Mouse (Mus musculus) olfactory bulb, adult 2 months (tissue): ENCODE results near the gene Gstp1.

Source experiments
- CTCF ChIP-seq: fragments of 200-500 bp; IDR thresholded peaks from 2 replicates; pipeline ENCODE4 v1.5.1; 2012; ENCODE audit warnings: low read depth, mild to moderate bottlenecking, low read length, moderate library complexity; ENCODE audit not compliant: insufficient read depth
- POLR2A ChIP-seq: fragments of 200-500 bp; IDR thresholded peaks from 2 replicates; pipeline ENCODE4 v1.6.1; 2012; ENCODE audit warnings: mild to moderate bottlenecking, low read depth, low read length, moderate library complexity; ENCODE audit not compliant: insufficient read depth

GRCm38 (mm10) chr19:3991562-3991961 is 46.2 kb downstream of the Gstp1 start:
- no peak for TF ChIP-seq POLR2A
- no peak for TF ChIP-seq CTCF
